Mouse (Mus musculus): ENCODE results near the gene Satb2.

The Satb2 gene

GRCm38 (mm10) chr1:56933821-56934220 lies 44.6 kb downstream of the Satb2 start:
- no peak for DNase-seq (ENCODE audit: low read depth in 1 of 2, low spot score in 2 of 2)

- DNase-seq (ENCODE audit: low read depth in 1 of 2, low spot score in 2 of 2), result no peak
These were observed 48.4 kb downstream of the Satb2 start for GRCm38 (mm10) chr1:56930096-56930495.

- no peak for DNase-seq (ENCODE audit: low read depth in 1 of 2, low spot score in 2 of 2)
These were observed 49.7 kb downstream of the Satb2 start for GRCm38 (mm10) chr1:56928731-56929130.

- DNase-seq (ENCODE audit: low read depth in 1 of 2, low spot score in 2 of 2), result no peak
These were observed 58.0 kb downstream of the Satb2 start for GRCm38 (mm10) chr1:56920472-56920871.

- DNase-seq (ENCODE audit: low read depth in 1 of 2, low spot score in 2 of 2), result no peak
These were observed 64.2 kb downstream of the Satb2 start for GRCm38 (mm10) chr1:56914279-56914678.

- DNase-seq (ENCODE audit: low read depth in 1 of 2, low spot score in 2 of 2), result no peak
These were observed 77.7 kb downstream of the Satb2 start for GRCm38 (mm10) chr1:56900706-56901287.

GRCm38 (mm10) chr1:56900187-56900586 lies 78.3 kb downstream of the Satb2 start:
- DNase-seq (ENCODE audit: low read depth in 1 of 2, low spot score in 2 of 2), result no peak

GRCm38 (mm10) chr1:56898606-56899396 lies 79.6 kb downstream of the Satb2 start:
- no peak for DNase-seq (ENCODE audit: low read depth in 1 of 2, low spot score in 2 of 2)

GRCm38 (mm10) chr1:56897492-56898180 lies 80.8 kb downstream of the Satb2 start:
- DNase-seq (ENCODE audit: low read depth in 1 of 2, low spot score in 2 of 2), result no peak

GRCm38 (mm10) chr1:56896670-56897069 lies 81.8 kb downstream of the Satb2 start:
- no peak for DNase-seq (ENCODE audit: low read depth in 1 of 2, low spot score in 2 of 2)

- no peak for DNase-seq (ENCODE audit: low read depth in 1 of 2, low spot score in 2 of 2)
These were observed 85.7 kb downstream of the Satb2 start for GRCm38 (mm10) chr1:56892766-56893165.

GRCm38 (mm10) chr1:56888939-56889338 lies 89.5 kb downstream of the Satb2 start:
- DNase-seq (ENCODE audit: low read depth in 1 of 2, low spot score in 2 of 2), result no peak

- no peak for DNase-seq (ENCODE audit: low read depth in 1 of 2, low spot score in 2 of 2)
These were observed 90.9 kb downstream of the Satb2 start for GRCm38 (mm10) chr1:56887524-56887923.

- DNase-seq (ENCODE audit: low read depth in 1 of 2, low spot score in 2 of 2), result no peak
These were observed 107.0 kb downstream of the Satb2 start for GRCm38 (mm10) chr1:56871485-56871884.

GRCm38 (mm10) chr1:56865246-56865645 lies 113.2 kb downstream of the Satb2 start:
- no peak for DNase-seq (ENCODE audit: low read depth in 1 of 2, low spot score in 2 of 2)

- no peak for DNase-seq (ENCODE audit: low read depth in 1 of 2, low spot score in 2 of 2)
These were observed 115.7 kb downstream of the Satb2 start for GRCm38 (mm10) chr1:56862799-56863198.

- no peak for DNase-seq (ENCODE audit: low read depth in 1 of 2, low spot score in 2 of 2)
These were observed 121.2 kb downstream of the Satb2 start for GRCm38 (mm10) chr1:56857202-56857601.

GRCm38 (mm10) chr1:56850446-56850845 lies 128.0 kb downstream of the Satb2 start:
- DNase-seq (ENCODE audit: low read depth in 1 of 2, low spot score in 2 of 2), result no peak

GRCm38 (mm10) chr1:56846358-56846757 lies 132.1 kb downstream of the Satb2 start:
- no peak for DNase-seq (ENCODE audit: low read depth in 1 of 2, low spot score in 2 of 2)

- no peak for DNase-seq (ENCODE audit: low read depth in 1 of 2, low spot score in 2 of 2)
These were observed 132.8 kb downstream of the Satb2 start for GRCm38 (mm10) chr1:56845523-56846118.

- DNase-seq (ENCODE audit: low read depth in 1 of 2, low spot score in 2 of 2), result no peak
These were observed 133.7 kb downstream of the Satb2 start for GRCm38 (mm10) chr1:56844551-56845330.

Measured in monocyte, adult 2 months (primary cell).